Mouse (Mus musculus) small intestine, adult 2 months (tissue): ENCODE results near the gene Mettl1. TPM values are rescaled to one million over a fixed set of nuclear protein-coding genes. Genes with fewer than 3 reads are reported as not detected.
A peak's percentile ranks its signal among the peaks of the same experiment; 100 is the strongest.

Experiments
- H3K27ac ChIP-seq: fragments of 200-500 bp; 2 replicates; pipeline ENCODE4 v1.5.1; 2012; ENCODE audit warnings: low read depth, low read length, control low read depth, inconsistent platforms; ENCODE audit not compliant: insufficient read depth
- H3K27me3 ChIP-seq: fragments of 200-500 bp; 2 replicates; pipeline ENCODE4 v1.6.1; 2012; ENCODE audit warnings: mild to moderate bottlenecking, moderate library complexity, low read length, inconsistent platforms; ENCODE audit not compliant: control insufficient read depth, insufficient read depth
- H3K36me3 ChIP-seq: fragments of 200-500 bp; 2 replicates; pipeline ENCODE4 v1.6.1; 2012; ENCODE audit warnings: mild to moderate bottlenecking, low read length, control low read depth, inconsistent platforms; ENCODE audit not compliant: control insufficient read depth, insufficient read depth
- H3K4me1 ChIP-seq: fragments of 200-500 bp; 2 replicates; pipeline ENCODE4 v1.6.1; 2012; ENCODE audit warnings: low read length, inconsistent platforms, mixed read lengths; ENCODE audit not compliant: control insufficient read depth, insufficient read depth, insufficient read length
- H3K4me3 ChIP-seq: fragments of 200-500 bp; 2 replicates; pipeline ENCODE4 v1.5.1; 2012; ENCODE audit warnings: low read depth, mild to moderate bottlenecking, control low read depth, inconsistent platforms, low read length, moderate library complexity
- CTCF ChIP-seq: fragments of 200-500 bp; IDR thresholded peaks from 2 replicates; pipeline ENCODE4 v1.5.1; 2012; ENCODE audit warnings: low read depth, mild to moderate bottlenecking, control low read depth, inconsistent platforms, low read length, moderate library complexity, mixed read lengths; ENCODE audit not compliant: insufficient replicate concordance, insufficient read length; ENCODE audit errors: extremely low read depth
- POLR2A ChIP-seq: fragments of 200-500 bp; IDR thresholded peaks from 2 replicates; pipeline ENCODE4 v1.6.1; 2012; ENCODE audit warnings: low read depth, mild to moderate bottlenecking, control low read depth, inconsistent platforms, low read length, moderate library complexity
- WGBS: fragments of 180-500 bp; shearing (Covaris S2); methylation state at CpG from one replicate; pipeline ENCODE4 v1.1.7; 2018; 5-methylcytosine and 5-hydroxymethylcytosine counted together
- polyA plus RNA-seq: library from polyadenylated mRNA; depleted of rRNA; stranded (reverse); fragments of >200 nt; gene quantifications from 2 replicates; pipeline ENCODE4 v1.2.3, GENCODE M21; 2012; rRNA removed

The Mettl1 gene
- polyA plus RNA-seq, 1 experiment: 9.6 TPM

GRCm38 (mm10) chr10:127091507-127092396 is 50.5 kb downstream of the Mettl1 start:
- peaks cover 15% of the 10 kb centered on the region for H3K27me3 ChIP-seq
- WGBS: 16% methylated on average over 51 of the region's 51 CpGs
- TF ChIP-seq POLR2A (no peak), CTCF (no peak)
- H3K27ac ChIP-seq: no peak overlapping the region
- peaks cover 15% of the 10 kb centered on the region for H3K36me3 ChIP-seq
- peaks cover 13% of the 10 kb centered on the region for H3K4me1 ChIP-seq
- peak overlapping the region; percentile 32 for H3K4me3 ChIP-seq

- H3K27me3 ChIP-seq: peaks cover 15% of the 10 kb centered on the region
- H3K36me3 ChIP-seq: peaks cover 23% of the 10 kb centered on the region
- peaks cover 13% of the 10 kb centered on the region for H3K4me1 ChIP-seq
- no peak overlapping the region for H3K27ac ChIP-seq
- no peak overlapping the region for H3K4me3 ChIP-seq
- WGBS: 39% methylated on average over 4 of the region's 4 CpGs
- TF ChIP-seq POLR2A (no peak), CTCF (no peak)
Measured at GRCm38 (mm10) chr10:127092742-127093141, 51.5 kb downstream of the Mettl1 start.

GRCm38 (mm10) chr10:127094382-127094802 is 53.2 kb downstream of the Mettl1 start:
- H3K27me3 ChIP-seq: peaks cover 15% of the 10 kb centered on the region
- WGBS: 12% methylated on average over 7 of the region's 7 CpGs
- H3K27ac ChIP-seq: no peak overlapping the region
- no peak overlapping the region for H3K4me3 ChIP-seq
- peaks cover 13% of the 10 kb centered on the region for H3K4me1 ChIP-seq
- no peak for TF ChIP-seq POLR2A
- TF ChIP-seq CTCF: no peak
- peaks cover 40% of the 10 kb centered on the region for H3K36me3 ChIP-seq

Other genes starting within 250 kb of the Mettl1 start
- gene Atp23, start 140.1 kb upstream of the Mettl1 start, polyA plus RNA-seq: 3.6 and 6.3 TPM in 2 replicates
- 43.9 and 118 TPM in 2 replicates for gene Ctdsp2, start 62.7 kb upstream of the Mettl1 start, polyA plus RNA-seq
- gene Avil, start 40.7 kb upstream of the Mettl1 start, polyA plus RNA-seq: 2.4 and 6.9 TPM in 2 replicates
- 24.7 and 36.4 TPM in 2 replicates for gene Tsfm, start 10.6 kb upstream of the Mettl1 start, polyA plus RNA-seq
- gene Eef1akmt3, start 99 bp downstream of the Mettl1 start, polyA plus RNA-seq: 1.2 TPM in 2 replicates
- 0.22 and 0.29 TPM in 2 replicates for gene Cyp27b1, start 6.8 kb downstream of the Mettl1 start, polyA plus RNA-seq
- gene March9, start 18.8 kb downstream of the Mettl1 start, polyA plus RNA-seq: 1.9 and 6.9 TPM in 2 replicates
- 57.6 and 108 TPM in 2 replicates for gene Cdk4, start 22.1 kb downstream of the Mettl1 start, polyA plus RNA-seq
- gene Tspan31, start 28.9 kb downstream of the Mettl1 start, polyA plus RNA-seq: 36.1 and 48.9 TPM in 2 replicates
- gene Agap2, start 33.9 kb downstream of the Mettl1 start, polyA plus RNA-seq: 6.1 and 15.6 TPM in 2 replicates
- gene Os9, start 79.7 kb downstream of the Mettl1 start, polyA plus RNA-seq: 59.8 and 117 TPM in 2 replicates
- 228 and 484 TPM in 2 replicates for gene B4galnt1, start 123.8 kb downstream of the Mettl1 start, polyA plus RNA-seq
- 0.56 and 0.85 TPM in 2 replicates for gene Slc26a10, start 139.2 kb downstream of the Mettl1 start, polyA plus RNA-seq
- 8.8 and 10.4 TPM in 2 replicates for gene Arhgef25, start 148.7 kb downstream of the Mettl1 start, polyA plus RNA-seq
- gene Dtx3, start 154.3 kb downstream of the Mettl1 start, polyA plus RNA-seq: 24.0 and 35.3 TPM in 2 replicates
- 13.8 and 31.4 TPM in 2 replicates for gene Pip4k2c, start 170.2 kb downstream of the Mettl1 start, polyA plus RNA-seq
- 1.1 and 1.8 TPM in 2 replicates for gene Kif5a, start 221.9 kb downstream of the Mettl1 start, polyA plus RNA-seq
- 92.0 and 190 TPM in 2 replicates for gene Dctn2, start 225.0 kb downstream of the Mettl1 start, polyA plus RNA-seq
- gene Mbd6, start 247.6 kb downstream of the Mettl1 start, polyA plus RNA-seq: 39.3 and 76.2 TPM in 2 replicates